Mouse (Mus musculus): Measurements from ENCODE around the gene Celsr2.

Gene Celsr2

GRCm38 (mm10) chr3:108372691-108373090 is 42.7 kb downstream of the Celsr2 start:
- no peak for DNase-seq

GRCm38 (mm10) chr3:108372274-108372673 is 43.1 kb downstream of the Celsr2 start:
- no peak for DNase-seq

GRCm38 (mm10) chr3:108368721-108369120 is 46.6 kb downstream of the Celsr2 start:
- no peak for DNase-seq

- DNase-seq: no peak
These were observed 47.5 kb downstream of the Celsr2 start for GRCm38 (mm10) chr3:108367828-108368227.

GRCm38 (mm10) chr3:108367173-108367572 is 48.2 kb downstream of the Celsr2 start:
- DNase-seq: no peak

- no peak for DNase-seq
These were observed 50.9 kb downstream of the Celsr2 start, which contains the start of gene Mybphl for GRCm38 (mm10) chr3:108364270-108364995. Gene Mybphl, plus strand, starts transcription at chr3:108364911.

GRCm38 (mm10) chr3:108363626-108364025 is 51.7 kb downstream of the Celsr2 start:
- no peak for DNase-seq

GRCm38 (mm10) chr3:108360894-108361293 is 54.5 kb downstream of the Celsr2 start:
- no peak for DNase-seq

- DNase-seq: peak; percentile 81
These were observed 56.9 kb downstream of the Celsr2 start for GRCm38 (mm10) chr3:108358445-108358844.

- DNase-seq: peak; percentile 57
These were observed 58.3 kb downstream of the Celsr2 start for GRCm38 (mm10) chr3:108357051-108357450.

GRCm38 (mm10) chr3:108355245-108355644 is 60.1 kb downstream of the Celsr2 start:
- DNase-seq: no peak

GRCm38 (mm10) chr3:108348376-108348775 is 67.0 kb downstream of the Celsr2 start:
- DNase-seq: no peak

GRCm38 (mm10) chr3:108345855-108346254 is 69.5 kb downstream of the Celsr2 start:
- no peak for DNase-seq

GRCm38 (mm10) chr3:108342185-108342584 is 73.2 kb downstream of the Celsr2 start:
- no peak for DNase-seq

- peak; percentile 50 for DNase-seq
These were observed 74.3 kb downstream of the Celsr2 start for GRCm38 (mm10) chr3:108341040-108341439.
